Mouse (Mus musculus): ENCODE results near the gene Cd19. TPM values are rescaled to one million over a fixed set of nuclear protein-coding genes. Genes with fewer than 3 reads are reported as not detected.

The Cd19 gene
- polyA plus RNA-seq (2012; rRNA removed) (0.09 and 0.18 TPM in 2 replicates), polyA plus RNA-seq (2014; fragmentation: Nextera tagmentation; extraction: Ambion mirVana) (0.19 TPM in 1 of 2 replicates, not detected in the other)

GRCm38 (mm10) chr7:126414725-126415124 lies at the start of gene Cd19:
Cd19 (minus strand) TSS chr7:126414889.
- DNase-seq (ENCODE audit: low spot score), result no peak
- no peak for TF ChIP-seq POLR2A (IDR thresholded peaks at IDR 0.05; ENCODE audit: borderline replicate concordance, extremely low read depth, insufficient read depth, insufficient read length)
- H3K9ac ChIP-seq (ENCODE audit: low read depth, low read length, severe bottlenecking), result no peak within 1 kb of the TSS
- H3K4me3 ChIP-seq (replicated peaks; ENCODE audit: low read length), result no peak within 1 kb of the TSS
- WGBS, result 81% methylated on average over 6 of the region's 6 CpGs
- ATAC-seq (ENCODE audit: low FRiP score, low read depth), result no peak
- no peaks in the 10 kb centered on the region for H3K9me3 ChIP-seq (ENCODE audit: control insufficient read depth, low read length)
- H3K27me3 ChIP-seq (ENCODE audit: control insufficient read depth, insufficient read depth, low read length), result no peaks in the 10 kb centered on the region
- no peak within 1 kb of the TSS for H3K27ac ChIP-seq (replicated peaks; ENCODE audit: low read depth, low read length)
- H3K4me1 ChIP-seq (ENCODE audit: control insufficient read depth, insufficient read depth, low read length), result no peaks in the 10 kb centered on the region
- no peaks in the 10 kb centered on the region for H3K36me3 ChIP-seq (ENCODE audit: control insufficient read depth, insufficient read depth, low read length)
- H3K4me2 ChIP-seq (replicated peaks; ENCODE audit: low read depth, low read length, severe bottlenecking), result no peak within 1 kb of the TSS

GRCm38 (mm10) chr7:126464121-126464520 lies 49.4 kb upstream of the Cd19 start:
- DNase-seq (ENCODE audit: low spot score), result no peak
- Histone ChIP-seq H3K27me3 (ENCODE audit: control insufficient read depth, insufficient read depth, low read length) (no peaks in the 10 kb centered on the region), H3K4me2 (replicated peaks; ENCODE audit: low read depth, low read length, severe bottlenecking) (no peak overlapping the region), H3K27ac (replicated peaks; ENCODE audit: low read depth, low read length) (no peak overlapping the region), H3K36me3 (ENCODE audit: control insufficient read depth, insufficient read depth, low read length) (peaks cover 30% of the 10 kb centered on the region), H3K9me3 (ENCODE audit: control insufficient read depth, low read length) (no peaks in the 10 kb centered on the region), H3K4me3 (replicated peaks; ENCODE audit: low read length) (no peak overlapping the region), H3K9ac (ENCODE audit: low read depth, low read length, severe bottlenecking) (no peak overlapping the region), H3K4me1 (ENCODE audit: control insufficient read depth, insufficient read depth, low read length) (peaks cover 17% of the 10 kb centered on the region)
- no peak for ATAC-seq (ENCODE audit: low FRiP score, low read depth)
- WGBS, result 45% methylated on average over 4 of the region's 4 CpGs
- TF ChIP-seq POLR2A (IDR thresholded peaks at IDR 0.05; ENCODE audit: borderline replicate concordance, extremely low read depth, insufficient read depth, insufficient read length), result no peak

- H3K9ac ChIP-seq (ENCODE audit: low read depth, low read length, severe bottlenecking), result no peak overlapping the region
- H3K27me3 ChIP-seq (ENCODE audit: control insufficient read depth, insufficient read depth, low read length), result no peaks in the 10 kb centered on the region
- peaks cover 24% of the 10 kb centered on the region for H3K36me3 ChIP-seq (ENCODE audit: control insufficient read depth, insufficient read depth, low read length)
- H3K27ac ChIP-seq (replicated peaks; ENCODE audit: low read depth, low read length), result no peak overlapping the region
- TF ChIP-seq POLR2A (IDR thresholded peaks at IDR 0.05; ENCODE audit: borderline replicate concordance, extremely low read depth, insufficient read depth, insufficient read length), result no peak
- no peak overlapping the region for H3K4me3 ChIP-seq (replicated peaks; ENCODE audit: low read length)
- no peak for ATAC-seq (ENCODE audit: low FRiP score, low read depth)
- H3K9me3 ChIP-seq (ENCODE audit: control insufficient read depth, low read length), result no peaks in the 10 kb centered on the region
- 57% methylated on average over 4 of the region's 4 CpGs for WGBS
- no peak for DNase-seq (ENCODE audit: low spot score)
- no peak overlapping the region for H3K4me2 ChIP-seq (replicated peaks; ENCODE audit: low read depth, low read length, severe bottlenecking)
- H3K4me1 ChIP-seq (ENCODE audit: control insufficient read depth, insufficient read depth, low read length), result peaks cover 17% of the 10 kb centered on the region
These were observed 48.9 kb upstream of the Cd19 start for GRCm38 (mm10) chr7:126463547-126463946.

GRCm38 (mm10) chr7:126463004-126463403 lies 48.3 kb upstream of the Cd19 start, which contains the start of gene Atp2a1:
Atp2a1 (minus strand) TSS chr7:126463108.
- no peak for DNase-seq (ENCODE audit: low spot score)
- Histone ChIP-seq H3K9me3 (ENCODE audit: control insufficient read depth, low read length) (no peaks in the 10 kb centered on the region), H3K27ac (replicated peaks; ENCODE audit: low read depth, low read length) (no peak within 1 kb of the TSS), H3K4me2 (replicated peaks; ENCODE audit: low read depth, low read length, severe bottlenecking) (no peak within 1 kb of the TSS), H3K27me3 (ENCODE audit: control insufficient read depth, insufficient read depth, low read length) (no peaks in the 10 kb centered on the region), H3K4me1 (ENCODE audit: control insufficient read depth, insufficient read depth, low read length) (peaks cover 17% of the 10 kb centered on the region), H3K4me3 (replicated peaks; ENCODE audit: low read length) (0 out of 2 replicates have a peak within 1 kb of the TSS, but pooled peaks have one; percentile 7), H3K9ac (ENCODE audit: low read depth, low read length, severe bottlenecking) (peak within 1 kb of the TSS; percentile 12; the same call in 1 of the 2 replicates), H3K36me3 (ENCODE audit: control insufficient read depth, insufficient read depth, low read length) (peaks cover 19% of the 10 kb centered on the region)
- WGBS, result 45% methylated on average over 5 of the region's 5 CpGs
- ATAC-seq (ENCODE audit: low FRiP score, low read depth), result no peak
- no peak for TF ChIP-seq POLR2A (IDR thresholded peaks at IDR 0.05; ENCODE audit: borderline replicate concordance, extremely low read depth, insufficient read depth, insufficient read length)

GRCm38 (mm10) chr7:126461626-126462025 lies 46.9 kb upstream of the Cd19 start:
- WGBS, result 70% methylated on average over 3 of the region's 3 CpGs
- Histone ChIP-seq H3K36me3 (ENCODE audit: control insufficient read depth, insufficient read depth, low read length) (peaks cover 5% of the 10 kb centered on the region; the same call in 1 of the 2 replicates), H3K4me2 (replicated peaks; ENCODE audit: low read depth, low read length, severe bottlenecking) (no peak overlapping the region), H3K27ac (replicated peaks; ENCODE audit: low read depth, low read length) (no peak overlapping the region), H3K9me3 (ENCODE audit: control insufficient read depth, low read length) (no peaks in the 10 kb centered on the region), H3K9ac (ENCODE audit: low read depth, low read length, severe bottlenecking) (0 out of 2 replicates have a peak overlapping the region, but pooled peaks have one; percentile 12), H3K4me3 (replicated peaks; ENCODE audit: low read length) (no peak overlapping the region), H3K4me1 (ENCODE audit: control insufficient read depth, insufficient read depth, low read length) (peaks cover 17% of the 10 kb centered on the region), H3K27me3 (ENCODE audit: control insufficient read depth, insufficient read depth, low read length) (no peaks in the 10 kb centered on the region)
- ATAC-seq (ENCODE audit: low FRiP score, low read depth), result no peak
- TF ChIP-seq POLR2A (IDR thresholded peaks at IDR 0.05; ENCODE audit: borderline replicate concordance, extremely low read depth, insufficient read depth, insufficient read length), result no peak
- no peak for DNase-seq (ENCODE audit: low spot score)

Data from limb, embryonic 14.5 days (tissue).